Mouse (Mus musculus): ENCODE measurements around the gene Irs3. TPM values are rescaled to one million over a fixed set of nuclear protein-coding genes. Genes with fewer than 3 reads are reported as not detected.
"Not testable (repeated sequence)": the region's sequence is repeated elsewhere in the genome, so short reads cannot be mapped to it uniquely, and the experiment has no call there.

Gene Irs3
- polyA plus RNA-seq, 1 experiment from 2014 or later = 0.74 TPM

DNA sequence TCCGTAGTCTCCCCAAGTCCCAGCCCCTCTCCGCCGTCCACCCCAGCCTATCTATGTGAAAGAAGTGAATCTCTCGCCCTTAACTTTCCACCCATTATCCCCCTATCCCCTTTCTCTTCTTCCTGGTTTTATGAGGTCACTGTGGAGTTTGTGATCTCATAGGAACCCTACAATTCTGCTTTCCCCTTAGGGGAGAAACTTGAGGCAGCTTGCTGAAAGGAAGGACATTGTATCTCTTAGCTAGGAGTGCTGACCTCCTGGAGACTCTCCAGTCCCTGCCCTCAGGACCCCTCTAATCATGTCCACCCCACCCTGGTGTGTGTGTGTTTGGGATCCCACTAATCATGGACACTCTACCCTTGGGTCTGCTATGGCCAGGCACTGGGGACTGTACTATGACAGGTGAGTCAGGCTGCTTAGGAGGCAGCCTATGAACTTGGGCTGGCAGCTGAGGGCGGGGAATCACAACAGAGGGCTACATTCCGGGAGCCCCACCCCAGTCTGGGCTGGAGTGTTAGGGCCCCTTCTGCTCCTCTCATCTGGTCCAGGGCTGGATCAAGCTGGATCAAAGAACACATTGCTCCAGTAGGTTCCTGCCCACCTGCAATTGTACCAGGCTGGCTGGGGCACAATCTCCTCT, 15.5 kb downstream of the Irs3 start:
- Histone ChIP-seq H3K27ac (peak overlapping the region; percentile 92), H3K4me1 (peaks cover 29% of the 10 kb centered on the region), H3K36me3 (peaks cover 18% of the 10 kb centered on the region), H3K4me3 (peak overlapping the region; percentile 75), H3K9me3 (no peaks in the 10 kb centered on the region), H3K27me3 (ENCODE audit: insufficient read depth, poor library complexity, severe bottlenecking) (no peaks in the 10 kb centered on the region)
- DNase-seq (ENCODE audit: low spot score) = no peak
- 25% methylated on average over 6 of the region's 6 CpGs for WGBS

DNA sequence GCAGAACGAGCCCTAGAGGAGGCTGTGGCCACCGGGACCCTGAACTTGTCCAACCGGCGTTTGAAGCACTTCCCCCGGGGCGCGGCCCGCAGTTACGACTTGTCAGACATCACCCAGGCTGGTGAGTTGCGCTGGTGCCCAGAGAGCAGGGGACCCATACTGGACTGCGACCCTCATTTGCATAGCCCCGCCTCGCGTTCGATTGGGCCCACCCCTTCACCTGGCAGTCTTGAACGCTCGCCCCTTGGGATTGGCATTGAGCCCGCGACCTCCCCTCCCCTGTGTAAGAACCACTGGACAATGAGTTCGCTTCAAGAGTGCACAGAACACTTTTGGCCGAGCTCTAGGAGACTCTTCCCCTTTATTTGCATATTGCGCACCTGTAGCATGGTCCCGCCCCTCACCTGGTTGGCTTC, 16.2 kb downstream of the Irs3 start:
- WGBS = 0% methylated on average over 23 of the region's 23 CpGs
- H3K4me3 ChIP-seq = peak overlapping the region; percentile 75
- peaks cover 13% of the 10 kb centered on the region for H3K36me3 ChIP-seq
- no peaks in the 10 kb centered on the region for H3K27me3 ChIP-seq (ENCODE audit: insufficient read depth, poor library complexity, severe bottlenecking)
- H3K27ac ChIP-seq = peak overlapping the region; percentile 92
- no peaks in the 10 kb centered on the region for H3K9me3 ChIP-seq
- peaks cover 33% of the 10 kb centered on the region for H3K4me1 ChIP-seq
- DNase-seq (ENCODE audit: low spot score) = peak; percentile 86

DNA sequence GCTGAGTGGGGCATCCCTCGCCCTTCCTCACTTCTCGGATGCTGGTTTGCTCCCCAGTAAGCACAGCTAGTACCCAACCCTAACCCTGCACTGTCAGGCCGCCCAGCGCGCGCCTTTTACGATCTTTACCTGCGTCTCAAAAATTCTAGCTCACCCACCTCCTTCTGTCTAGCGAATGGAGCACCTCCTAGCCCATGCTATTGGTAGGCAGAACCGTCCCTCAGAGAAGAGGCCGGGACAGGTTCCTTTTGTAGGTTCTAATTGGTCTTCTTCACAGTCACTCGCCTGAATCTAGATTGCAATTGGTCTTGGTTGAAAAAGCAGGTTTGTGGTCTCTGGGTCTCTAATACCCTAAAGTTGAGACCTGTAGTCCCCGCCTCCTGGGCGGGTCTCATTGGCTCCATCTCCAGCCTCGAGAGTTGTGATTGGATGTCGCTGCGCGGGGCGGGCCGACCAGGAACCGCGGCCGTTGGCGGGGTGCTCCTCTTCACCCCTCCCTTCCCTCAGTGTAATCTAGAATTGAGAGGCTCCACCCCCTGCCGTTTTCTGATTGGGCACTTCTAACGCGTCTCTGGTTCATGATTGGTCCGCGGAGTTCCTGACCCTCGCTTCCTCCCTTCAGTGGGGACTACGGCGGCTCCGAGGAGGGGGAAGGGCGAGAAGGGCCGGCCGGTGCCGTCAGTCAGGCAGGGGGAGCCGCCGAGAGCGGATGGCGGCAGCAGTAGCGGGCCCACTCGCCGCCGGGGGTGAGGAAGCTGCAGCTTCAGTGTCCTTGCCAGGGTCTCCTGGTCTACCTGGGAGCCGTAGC, 16.8 kb downstream of the Irs3 start, which contains the start of the genes Fbxo24, Lrch4 and Gm20605:
Gene Fbxo24, minus strand, starts transcription at position 505 of the 808 bp plus-strand sequence.
Gene Lrch4, plus strand, starts transcription at position 624 of the 808 bp plus-strand sequence.
Gene Gm20605, plus strand, starts transcription at position 678 of the 808 bp plus-strand sequence.
- Histone ChIP-seq H3K9me3 (no peaks in the 10 kb centered on the region), H3K36me3 (peaks cover 7% of the 10 kb centered on the region), H3K4me1 (peaks cover 33% of the 10 kb centered on the region), H3K27ac (peak within 1 kb of the TSS; percentile 92), H3K4me3 (peak within 1 kb of the TSS; percentile 75), H3K27me3 (ENCODE audit: insufficient read depth, poor library complexity, severe bottlenecking) (no peaks in the 10 kb centered on the region)
- DNase-seq (ENCODE audit: low spot score) = peak; percentile 100
- under 1% methylated on average over 46 of the region's 46 CpGs for WGBS

DNA sequence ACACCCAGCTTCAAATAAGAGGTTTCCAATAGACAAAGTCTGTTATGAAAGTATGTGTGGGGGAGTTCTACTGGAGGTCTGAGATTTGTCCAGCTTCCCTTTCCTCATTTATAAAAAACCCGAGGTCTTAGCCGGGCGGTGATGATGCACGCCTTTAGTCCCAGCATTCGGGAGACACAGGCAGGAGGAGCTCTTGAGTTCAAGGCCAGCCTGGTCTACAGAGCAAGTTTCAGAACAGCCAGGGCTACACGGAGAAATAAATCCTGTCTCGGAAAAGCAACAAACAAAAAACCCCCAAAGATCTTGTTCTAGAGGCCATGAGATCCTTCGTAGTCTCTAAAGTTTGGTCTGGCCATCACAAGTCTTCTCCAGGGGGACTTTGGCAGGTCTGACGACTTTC, 17.5 kb downstream of the Irs3 start:
- peak overlapping the region; percentile 92 for H3K27ac ChIP-seq
- H3K36me3 ChIP-seq = peaks cover under 1% of the 10 kb centered on the region; the same call in 1 of the 2 replicates
- H3K4me1 ChIP-seq = peaks cover 33% of the 10 kb centered on the region
- no peak for DNase-seq (ENCODE audit: low spot score)
- WGBS = 5% methylated on average over 9 of the region's 9 CpGs
- H3K9me3 ChIP-seq = no peaks in the 10 kb centered on the region
- no peaks in the 10 kb centered on the region for H3K27me3 ChIP-seq (ENCODE audit: insufficient read depth, poor library complexity, severe bottlenecking)
- H3K4me3 ChIP-seq = peak overlapping the region; percentile 75

DNA sequence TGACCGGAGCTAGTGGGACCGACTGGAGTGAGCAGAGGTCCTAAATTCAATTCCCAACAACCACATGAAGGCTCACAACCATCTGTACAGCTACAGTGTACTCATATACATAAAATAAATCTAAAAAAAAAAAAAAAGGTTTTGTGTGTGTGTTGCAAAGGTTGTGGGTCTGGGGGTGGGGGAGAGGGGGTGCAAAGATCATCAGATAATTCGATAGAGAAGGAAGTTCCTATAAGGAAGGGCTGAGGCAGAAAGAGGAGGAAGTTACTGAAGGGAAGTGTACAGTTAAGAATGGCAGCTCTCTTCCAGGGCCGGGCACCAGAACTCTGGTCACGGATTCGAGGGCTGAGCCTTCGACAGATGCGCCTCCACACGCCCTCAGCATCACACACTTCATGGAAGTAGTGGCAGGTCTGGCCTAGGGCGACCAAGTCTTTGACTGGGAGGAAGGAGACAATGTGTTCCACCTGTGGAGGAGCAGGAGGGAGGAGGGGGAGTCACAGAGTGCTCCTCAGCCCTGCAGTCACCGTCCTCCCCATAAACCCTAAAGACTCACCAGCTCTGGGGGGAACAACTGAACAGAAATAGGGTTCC, 21.5 kb downstream of the Irs3 start:
- Histone ChIP-seq H3K27ac (no peak overlapping the region), H3K36me3 (no peaks in the 10 kb centered on the region)
- 80% methylated on average over 11 of the region's 11 CpGs for WGBS

DNA sequence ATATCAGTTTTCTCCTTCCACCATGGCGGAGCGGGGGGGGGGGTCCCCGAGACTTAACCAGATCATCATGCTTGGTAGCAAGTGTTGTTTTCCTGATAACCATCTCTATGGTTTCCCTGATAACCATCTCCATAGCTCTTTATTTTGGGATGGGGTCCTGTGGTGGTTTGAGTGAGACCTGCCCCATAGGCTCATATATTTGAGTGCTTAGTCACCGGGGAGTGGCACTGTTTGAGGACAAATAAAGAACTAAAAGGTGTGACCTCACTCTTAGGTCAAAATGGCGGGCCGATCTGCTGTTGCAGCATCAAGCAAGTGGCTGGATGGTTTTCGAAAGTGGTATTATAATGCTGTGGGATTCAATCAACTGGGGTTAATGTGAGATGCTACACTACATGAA, 30.2 kb downstream of the Irs3 start:
- 84% methylated on average over 7 of the region's 7 CpGs for WGBS
- no peak for DNase-seq (ENCODE audit: low spot score)
- Histone ChIP-seq H3K9me3 (no peaks in the 10 kb centered on the region), H3K4me3 (no peak overlapping the region), H3K4me1 (peaks cover 37% of the 10 kb centered on the region), H3K27me3 (ENCODE audit: insufficient read depth, poor library complexity, severe bottlenecking) (peaks cover 18% of the 10 kb centered on the region), H3K36me3 (no peaks in the 10 kb centered on the region), H3K27ac (no peak overlapping the region)

More for the DNA sequence above, 21.5 kb downstream of the Irs3 start:
- Histone ChIP-seq H3K27me3 (ENCODE audit: insufficient read depth, poor library complexity, severe bottlenecking) (peaks cover 5% of the 10 kb centered on the region; the same call in 1 of the 2 replicates), H3K4me3 (no peak overlapping the region), H3K4me1 (peaks cover 6% of the 10 kb centered on the region), H3K9me3 (no peaks in the 10 kb centered on the region)
- no peak for DNase-seq (ENCODE audit: low spot score)

DNA sequence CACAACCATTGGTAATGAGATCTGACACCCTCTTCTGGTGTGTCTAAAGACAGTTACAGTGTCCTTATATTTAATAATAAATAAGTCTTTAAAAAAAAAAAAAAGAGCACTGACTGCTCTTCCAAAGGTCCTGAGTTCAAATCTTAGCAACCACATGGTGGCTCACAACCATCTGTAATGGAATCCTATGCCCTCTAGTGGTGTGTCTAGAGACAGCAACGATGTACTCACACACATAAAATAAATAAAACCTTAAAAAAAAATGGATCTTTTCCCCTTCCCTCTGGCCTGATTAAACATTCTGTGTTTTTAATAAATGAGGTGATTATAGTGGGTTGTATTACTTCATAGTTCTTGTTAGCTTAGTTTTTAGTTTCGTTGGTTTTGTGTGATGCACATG, 30.6 kb downstream of the Irs3 start:
- H3K4me1 ChIP-seq = peaks cover 42% of the 10 kb centered on the region
- not testable (repeated sequence) for H3K4me3 ChIP-seq; H3K36me3 ChIP-seq; H3K27ac ChIP-seq; DNase-seq (ENCODE audit: low spot score); H3K9me3 ChIP-seq
- H3K27me3 ChIP-seq (ENCODE audit: insufficient read depth, poor library complexity, severe bottlenecking) = peaks cover 18% of the 10 kb centered on the region
- 87% methylated on average over 2 of the region's 2 CpGs for WGBS

DNA sequence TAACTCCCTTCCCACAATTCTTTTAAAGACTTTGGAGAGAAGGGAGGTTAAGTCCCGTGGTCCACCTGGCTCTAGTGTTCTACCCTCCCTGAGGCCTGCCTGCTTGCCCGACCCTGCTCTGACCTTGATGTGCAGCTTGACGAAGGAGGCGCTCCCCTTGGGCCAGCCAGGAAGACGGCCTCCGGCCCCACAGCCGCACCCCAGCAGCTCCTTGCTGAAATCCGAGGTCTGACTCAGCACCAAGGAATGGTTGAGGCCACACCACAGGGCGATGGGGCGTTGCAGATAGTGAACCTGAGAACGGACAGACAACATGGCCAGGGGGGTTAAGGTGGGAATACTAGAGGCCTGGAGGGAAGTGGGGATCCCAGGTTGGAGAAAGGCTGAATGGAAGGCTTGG, 32.0 kb downstream of the Irs3 start, which contains the start of gene Pcolce:
Gene Pcolce, minus strand, starts transcription at position 235 of the 400 bp plus-strand sequence.
- Histone ChIP-seq H3K27me3 (ENCODE audit: insufficient read depth, poor library complexity, severe bottlenecking) (peaks cover 12% of the 10 kb centered on the region), H3K9me3 (no peaks in the 10 kb centered on the region), H3K27ac (peak within 1 kb of the TSS; percentile 93), H3K4me1 (peaks cover 51% of the 10 kb centered on the region), H3K4me3 (no peak within 1 kb of the TSS), H3K36me3 (no peaks in the 10 kb centered on the region)
- 32% methylated on average over 11 of the region's 11 CpGs for whole genome bisulfite sequencing
- no peak for DNase-seq (ENCODE audit: low spot score)

DNA sequence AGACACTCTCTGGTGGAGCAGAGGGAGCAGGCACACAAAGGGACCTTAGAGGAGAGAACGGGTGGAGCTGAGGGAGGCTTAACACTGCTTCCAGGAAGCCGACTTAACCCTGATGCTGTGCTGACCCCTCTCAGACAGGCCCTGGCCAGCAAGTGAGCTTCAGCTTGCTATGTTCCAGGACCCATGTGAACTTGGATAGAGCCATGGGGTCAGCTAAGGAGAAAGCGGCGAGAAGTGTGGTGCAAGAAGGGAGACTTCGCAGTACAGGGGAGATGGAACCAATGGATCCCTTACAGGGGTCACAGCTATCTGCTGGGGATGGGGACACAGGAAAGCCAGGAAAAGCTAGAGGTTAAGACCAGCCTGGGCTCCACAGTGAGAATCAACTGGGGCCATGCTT, 32.4 kb downstream of the Irs3 start:
- DNase-seq (ENCODE audit: low spot score) = no peak
- WGBS = 69% methylated on average over 5 of the region's 5 CpGs
- H3K27me3 ChIP-seq (ENCODE audit: insufficient read depth, poor library complexity, severe bottlenecking) = peaks cover 15% of the 10 kb centered on the region
- H3K27ac ChIP-seq = peak overlapping the region; percentile 93
- no peaks in the 10 kb centered on the region for H3K36me3 ChIP-seq
- H3K4me1 ChIP-seq = peaks cover 56% of the 10 kb centered on the region
- no peak overlapping the region for H3K4me3 ChIP-seq
- H3K9me3 ChIP-seq = no peaks in the 10 kb centered on the region

DNA sequence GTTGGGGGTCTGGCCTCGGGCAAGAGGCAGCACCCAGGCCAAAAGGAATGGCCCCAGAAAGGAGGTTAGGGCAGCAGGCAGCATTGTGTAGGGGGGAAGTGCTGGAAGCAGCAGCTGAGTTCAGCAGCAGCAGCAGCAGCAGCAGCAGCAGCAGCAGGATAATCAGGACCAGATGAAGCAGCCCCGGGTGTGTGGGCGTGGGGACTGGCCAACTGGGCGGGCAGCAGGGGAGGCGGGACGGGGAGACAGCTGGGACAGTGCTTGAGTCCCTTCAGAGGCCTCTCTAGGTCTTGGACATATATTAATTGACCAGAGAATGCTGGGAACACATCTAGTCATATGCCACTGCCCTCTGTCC, 34.3 kb downstream of the Irs3 start:
- WGBS = 0% methylated on average over 6 of the region's 6 CpGs
- peak; percentile 85 for DNase-seq (ENCODE audit: low spot score)
- peaks cover 60% of the 10 kb centered on the region for H3K4me1 ChIP-seq

DNA sequence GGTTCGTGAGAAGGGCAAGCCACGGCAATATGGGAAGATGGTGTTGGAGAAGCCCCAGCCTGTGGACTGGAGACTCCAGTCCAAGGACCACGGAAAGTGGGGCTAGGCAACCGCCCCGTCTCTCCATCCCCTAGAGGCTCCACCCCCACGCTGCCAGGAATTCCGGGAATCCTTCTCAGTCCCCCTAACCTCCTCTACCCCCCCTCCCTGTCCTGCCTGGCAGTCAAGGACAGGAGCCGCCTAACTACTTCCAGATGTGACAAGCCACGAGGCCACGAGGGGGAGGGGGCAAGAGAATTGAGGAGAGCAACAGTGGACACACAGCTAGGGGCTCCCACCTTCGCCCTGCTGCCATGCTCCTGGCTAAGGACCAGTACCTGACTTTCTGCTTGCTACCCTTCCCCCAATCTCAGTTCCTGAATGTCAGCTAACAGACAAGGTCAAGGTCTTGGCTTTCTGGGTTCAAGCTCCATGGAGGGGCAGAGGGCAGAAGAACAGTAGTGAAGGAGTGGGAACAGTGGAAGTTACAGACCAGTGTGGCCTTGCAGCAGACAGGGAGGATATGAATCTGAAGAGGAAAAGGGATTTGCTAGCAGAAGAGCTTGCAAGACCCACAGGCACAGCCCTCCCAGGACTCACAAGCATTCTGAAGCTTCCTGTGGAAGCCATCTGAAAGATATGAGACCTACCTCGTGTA, 34.8 kb downstream of the Irs3 start:
- DNase-seq (ENCODE audit: low spot score) = peak; percentile 88
- Histone ChIP-seq H3K27me3 (ENCODE audit: insufficient read depth, poor library complexity, severe bottlenecking) (peaks cover 16% of the 10 kb centered on the region), H3K36me3 (peaks cover 22% of the 10 kb centered on the region), H3K9me3 (no peaks in the 10 kb centered on the region), H3K4me3 (peak overlapping the region; percentile 54), H3K4me1 (peaks cover 60% of the 10 kb centered on the region), H3K27ac (peak overlapping the region; percentile 93)
- WGBS = 9% methylated on average over 12 of the region's 12 CpGs

More for the DNA sequence above, 34.3 kb downstream of the Irs3 start:
- Histone ChIP-seq H3K27ac (peak overlapping the region; percentile 93), H3K27me3 (ENCODE audit: insufficient read depth, poor library complexity, severe bottlenecking) (peaks cover 16% of the 10 kb centered on the region), H3K9me3 (no peaks in the 10 kb centered on the region), H3K36me3 (peaks cover 17% of the 10 kb centered on the region), H3K4me3 (peak overlapping the region; percentile 54)

DNA sequence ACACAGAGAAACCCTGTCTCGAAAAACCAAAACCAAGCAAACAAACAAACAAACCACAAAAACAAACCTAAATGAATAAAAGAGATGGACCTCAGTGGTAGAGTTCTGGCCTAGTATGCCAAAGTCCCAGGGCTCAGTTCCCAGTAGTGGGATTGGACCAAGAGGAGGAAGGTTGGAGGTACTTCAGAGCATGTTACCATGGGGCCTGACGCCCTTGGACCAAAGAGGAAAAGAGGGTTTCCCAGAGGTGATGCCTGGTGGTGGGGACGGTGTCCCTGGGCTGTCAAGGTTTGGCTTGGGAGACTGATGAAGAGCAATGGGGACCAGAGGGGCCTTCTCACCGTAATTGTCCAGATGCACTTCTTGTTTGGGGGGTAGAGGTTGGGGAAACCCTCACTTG, 35.5 kb downstream of the Irs3 start:
- Histone ChIP-seq H3K27me3 (ENCODE audit: insufficient read depth, poor library complexity, severe bottlenecking) (peaks cover 16% of the 10 kb centered on the region), H3K4me3 (peak overlapping the region; percentile 54), H3K4me1 (peaks cover 60% of the 10 kb centered on the region), H3K9me3 (no peaks in the 10 kb centered on the region), H3K36me3 (peaks cover 29% of the 10 kb centered on the region), H3K27ac (peak overlapping the region; percentile 93)
- DNase-seq (ENCODE audit: low spot score) = no peak
- WGBS = 58% methylated on average over 4 of the region's 4 CpGs
